Comparison of ENCODE assay signal across 15 mouse cellular contexts in genomic region chr13:79340459-79340858, GRCm38 (mm10).
"Had no signal": no experiment of that assay in that cellular context is flagged by ENCODE, and none has a peak within 500 bp of the region (broad histone marks: within the 10 kb centered on the region; RNA-seq: fewer than 3 reads in every experiment).

No protein-coding gene starts in this region.

- H3K27ac ChIP-seq: kidney, embryonic 15.5 days; limb, embryonic 15.5 days; liver, embryonic 12.5 days; neural tube, embryonic 15.5 days had no signal

- H3K36me3 ChIP-seq: kidney, embryonic 15.5 days; limb, embryonic 15.5 days; liver, embryonic 12.5 days; neural tube, embryonic 15.5 days had no signal

- ATAC-seq: liver, embryonic 12.5 days had no signal

- H3K4me1 ChIP-seq: limb, embryonic 15.5 days; liver, embryonic 12.5 days had no signal

- H3K4me2 ChIP-seq: kidney, embryonic 15.5 days; limb, embryonic 15.5 days; liver, embryonic 12.5 days; lung, embryonic 14.5 days; midbrain, embryonic 11.5 days; neural tube, embryonic 15.5 days had no signal

- H3K27me3 ChIP-seq: kidney, embryonic 15.5 days; limb, embryonic 15.5 days; liver, embryonic 12.5 days; neural tube, embryonic 15.5 days had no signal

- H3K9ac ChIP-seq: kidney, embryonic 15.5 days; limb, embryonic 15.5 days; liver, embryonic 12.5 days; lung, embryonic 14.5 days; neural tube, embryonic 15.5 days had no signal

- H3K9me3 ChIP-seq: kidney, embryonic 15.5 days; limb, embryonic 15.5 days; liver, embryonic 12.5 days; neural tube, embryonic 15.5 days had no signal

- DNase-seq: kidney, adult 2 months; kidney, postnatal 14 days; lung, postnatal 10 days; lung, postnatal 4 days; right cerebral cortex, postnatal 4 days; spleen, adult 18-20 months; thymus, adult 18-20 months; thymus, postnatal 25 days had no signal

- H3K4me3 ChIP-seq: kidney, embryonic 15.5 days; limb, embryonic 15.5 days; liver, embryonic 12.5 days; myocyte; neural tube, embryonic 15.5 days had no signal
